Mouse (Mus musculus): ENCODE measurements at regions not wholly inside any gene's neighbourhood (a gene's known extent, or its start where the extent isn't known, plus 50 kb on each side); places are given as distances from the start of the nearest gene placed in this dataset.

DNA sequence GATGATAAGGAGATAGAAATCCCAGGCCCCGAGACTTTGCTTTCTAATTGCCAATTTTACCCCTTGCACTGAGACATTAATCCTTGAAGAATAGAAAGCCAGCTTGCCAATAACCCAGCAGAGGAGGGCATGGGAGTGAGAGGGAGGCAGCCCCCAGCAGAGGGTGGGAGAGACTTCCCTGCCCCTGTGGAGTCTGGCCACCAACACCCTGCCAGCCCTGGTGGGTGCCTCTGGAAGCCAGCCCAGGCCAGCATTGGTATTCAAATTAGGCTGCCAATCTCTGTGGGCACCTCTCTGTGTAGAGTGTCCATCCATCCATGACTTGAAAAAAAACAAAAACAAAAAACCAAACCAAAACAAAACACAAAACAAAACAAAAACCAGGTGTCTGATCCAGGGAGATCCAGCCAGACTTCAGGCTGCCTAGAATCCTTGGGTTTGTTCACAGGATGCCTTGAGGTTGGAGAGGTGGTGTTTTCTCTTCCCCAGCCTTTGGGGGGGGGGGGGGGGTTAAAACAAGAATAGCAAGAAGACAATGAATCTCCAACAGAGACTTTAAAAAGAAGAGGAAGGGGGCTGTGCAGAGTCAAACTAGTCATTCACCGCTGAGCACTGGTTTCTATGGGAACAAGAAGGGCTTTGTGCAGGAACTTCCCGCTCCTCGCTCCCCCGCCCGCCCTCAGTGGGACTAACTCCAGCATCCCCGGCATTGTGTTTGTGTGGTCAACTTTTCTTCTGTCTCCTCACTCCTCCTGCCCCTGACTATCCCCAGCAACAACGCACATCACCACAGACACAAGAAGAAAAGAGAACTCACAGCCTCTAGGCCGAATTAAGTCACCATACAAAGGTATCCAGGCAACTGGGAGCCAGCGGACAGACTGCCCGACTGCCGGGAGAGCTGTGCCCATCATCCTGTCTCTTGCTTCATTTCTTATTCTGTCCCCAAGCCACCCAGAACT lies 236.3 kb upstream of the Pabpc6 start:
- DNase-seq (ENCODE audit: low read depth), result no peak

DNA sequence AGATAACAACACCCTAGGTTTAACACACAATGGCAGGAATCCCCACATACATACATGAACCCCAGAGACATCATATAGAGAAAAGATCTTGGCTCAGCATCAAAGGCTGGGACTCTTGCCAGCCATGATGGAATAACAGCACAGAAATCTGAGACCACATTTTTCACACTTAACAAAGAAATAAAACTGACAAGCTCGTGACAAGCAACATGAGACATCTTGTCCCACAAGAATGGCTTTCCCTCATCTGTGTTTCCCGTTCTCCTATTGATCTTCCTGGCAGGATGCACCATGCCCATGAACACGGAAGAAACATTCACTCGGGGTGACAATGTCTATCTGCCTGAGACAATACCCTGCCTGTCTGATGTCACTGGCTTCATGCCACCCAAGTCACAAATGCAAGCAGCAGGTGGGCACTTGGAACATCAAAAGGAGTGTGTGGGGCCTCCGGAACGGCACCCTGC lies 235.0 kb upstream of the Pabpc6 start:
- no peak for DNase-seq (ENCODE audit: low read depth)

DNA sequence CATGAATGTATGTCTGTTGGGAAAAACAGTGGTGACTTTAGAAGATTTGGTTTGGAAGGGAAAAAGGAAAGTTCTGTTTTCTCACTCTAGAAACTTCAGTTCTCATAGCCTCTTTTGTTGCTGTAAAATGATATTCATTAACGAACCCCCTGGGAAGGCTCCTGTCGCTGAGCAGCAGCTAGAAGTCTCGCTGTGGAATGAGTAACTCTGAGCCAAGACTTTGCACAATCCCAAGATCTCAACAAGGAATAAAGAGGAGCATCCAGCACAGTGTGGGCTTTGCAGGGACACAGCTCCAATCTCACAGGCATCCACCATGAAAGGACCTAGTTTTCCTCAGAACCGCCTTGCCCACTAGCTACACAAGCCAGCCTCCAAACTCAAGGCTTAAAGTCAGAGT lies 233.8 kb upstream of the Pabpc6 start:
- peak; percentile 17 for DNase-seq (ENCODE audit: low read depth)

DNA sequence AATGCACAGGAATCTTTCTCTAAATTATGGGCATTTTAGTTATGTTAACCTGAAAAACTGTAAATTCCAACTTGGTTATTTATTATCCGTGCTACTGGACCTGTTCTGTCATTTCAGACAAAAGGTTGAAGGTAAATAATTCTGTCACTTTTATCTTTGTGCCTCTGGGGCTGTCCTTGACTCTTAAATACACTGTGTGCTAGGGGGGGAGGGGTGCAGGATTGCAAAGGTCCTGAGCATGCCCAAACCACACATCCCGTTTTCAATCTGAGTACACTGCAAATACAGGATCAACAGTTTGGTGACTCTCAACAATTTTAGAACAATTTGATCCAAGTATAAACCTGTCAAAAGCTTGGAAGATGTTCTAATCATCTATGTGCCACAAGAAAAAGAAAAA lies 227.4 kb upstream of the Pabpc6 start:
- no peak for DNase-seq (ENCODE audit: low read depth)

DNA sequence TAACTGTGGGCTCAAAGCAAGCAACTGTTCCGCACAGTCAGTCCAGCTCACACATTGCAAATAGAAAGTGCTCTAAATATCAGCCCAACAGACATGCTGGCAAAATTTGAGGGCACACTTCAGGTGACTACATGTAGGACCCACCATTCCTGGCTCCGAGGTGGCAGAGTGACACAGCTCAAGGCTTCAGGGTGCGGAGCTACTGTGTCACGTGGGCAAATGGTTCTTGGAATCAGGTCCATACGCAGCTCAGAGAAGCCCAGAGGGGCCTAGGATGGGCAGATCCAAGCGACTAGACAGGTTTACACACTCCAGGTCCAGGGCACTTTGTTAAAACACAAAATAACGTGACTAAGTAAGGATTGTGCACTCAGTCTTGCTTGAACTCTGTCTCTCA lies 226.2 kb upstream of the Pabpc6 start:
- DNase-seq (ENCODE audit: low read depth), result no peak

- peak; percentile 67 for DNase-seq (ENCODE audit: low read depth)
Measured at GRCm38 (mm10) chr17:9894828-9895685, 225.5 kb upstream of the Pabpc6 start.

DNA sequence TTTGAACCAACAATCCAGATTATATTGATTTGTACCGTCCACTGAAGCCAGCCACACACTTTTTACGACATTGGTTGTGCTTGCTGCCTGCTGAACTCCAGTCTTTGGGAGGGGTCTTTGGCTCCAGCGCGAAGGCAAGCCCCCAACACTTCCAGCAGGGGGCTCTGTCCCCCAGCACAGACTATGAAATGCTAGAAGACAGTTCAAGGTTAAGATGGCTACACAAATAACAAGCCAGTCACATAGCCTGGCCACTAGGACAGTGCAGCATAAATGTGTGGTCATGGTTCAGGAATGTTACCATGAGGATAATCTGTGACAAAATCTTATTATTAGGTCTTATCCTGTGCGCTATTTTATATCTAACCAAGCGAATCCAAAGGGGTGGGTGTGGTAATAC lies 224.4 kb upstream of the Pabpc6 start:
- DNase-seq (ENCODE audit: low read depth), result no peak

- no peak for DNase-seq (ENCODE audit: low read depth)
Measured at GRCm38 (mm10) chr17:9892776-9893175, 223.3 kb upstream of the Pabpc6 start.

DNA sequence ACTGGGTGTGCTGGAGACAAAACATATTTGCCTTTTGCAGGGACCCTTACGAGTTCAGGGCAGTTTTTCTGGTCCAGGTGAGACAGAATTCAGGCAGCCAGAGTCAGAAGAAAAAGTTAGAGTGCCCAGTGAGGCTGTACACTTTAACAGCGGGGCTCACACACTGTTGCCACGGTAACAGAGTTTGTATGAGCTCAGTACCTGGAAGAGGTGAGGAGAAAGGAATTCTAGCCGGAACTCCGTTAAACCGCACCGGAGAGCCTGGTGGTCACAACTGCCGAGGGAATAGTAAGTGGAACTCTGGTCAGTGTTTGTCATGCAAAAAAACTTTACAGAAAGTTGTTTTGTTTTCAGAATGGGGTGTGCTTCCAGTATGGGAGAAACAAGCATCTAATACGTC lies 222.6 kb upstream of the Pabpc6 start:
- no peak for DNase-seq (ENCODE audit: low read depth)

- DNase-seq (ENCODE audit: low read depth), result no peak
Measured at GRCm38 (mm10) chr17:9888494-9888893, 219.0 kb upstream of the Pabpc6 start.

DNA sequence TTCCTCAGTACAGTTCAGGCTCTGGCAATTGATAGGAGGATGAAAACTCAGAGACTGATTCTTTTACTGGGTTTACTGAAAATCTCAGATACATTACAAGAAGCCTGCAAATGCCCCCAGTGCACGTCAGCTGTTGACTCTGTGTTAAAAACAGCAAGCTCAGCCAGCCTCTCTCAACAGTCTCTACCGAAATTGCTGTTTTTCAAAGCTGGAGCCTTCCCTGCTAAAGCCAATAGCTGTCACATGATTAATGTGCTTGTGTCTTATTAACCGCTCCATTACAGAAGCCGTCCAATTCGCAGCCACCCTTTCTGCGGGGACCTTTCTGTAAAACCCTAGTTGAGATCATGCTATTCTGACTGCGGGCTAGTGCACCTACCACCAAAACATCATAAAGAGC lies 215.6 kb upstream of the Pabpc6 start:
- DNase-seq (ENCODE audit: low read depth), result no peak

GRCm38 (mm10) chr17:9882639-9883226 lies 213.2 kb upstream of the Pabpc6 start:
- DNase-seq (ENCODE audit: low read depth), result no peak

- DNase-seq (ENCODE audit: low read depth), result peak; percentile 72
Measured at GRCm38 (mm10) chr17:9879556-9880206, 210.2 kb upstream of the Pabpc6 start.

- DNase-seq (ENCODE audit: low read depth), result no peak
Measured at GRCm38 (mm10) chr17:9873695-9874094, 204.2 kb upstream of the Pabpc6 start.

DNA sequence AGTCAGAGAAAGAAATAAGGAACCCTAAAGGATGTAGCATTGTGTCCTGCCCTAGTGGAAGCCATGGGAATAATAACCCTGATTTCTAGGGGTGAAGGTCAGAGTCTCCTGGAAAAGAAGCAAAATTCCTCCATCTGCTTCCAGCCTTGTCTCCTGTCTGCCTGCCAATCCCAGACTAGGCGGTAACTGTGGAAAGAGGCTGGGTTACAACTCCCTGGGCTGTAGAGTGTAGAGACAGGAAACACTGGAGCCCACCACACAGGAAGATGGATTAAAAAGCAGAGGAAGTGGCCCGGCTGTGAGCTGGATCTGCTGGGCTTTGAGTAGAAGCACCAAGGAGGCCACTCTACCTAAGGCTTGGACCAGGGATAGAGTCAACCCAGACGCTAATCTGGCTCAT lies 200.7 kb upstream of the Pabpc6 start:
- DNase-seq (ENCODE audit: low read depth), result no peak

DNA sequence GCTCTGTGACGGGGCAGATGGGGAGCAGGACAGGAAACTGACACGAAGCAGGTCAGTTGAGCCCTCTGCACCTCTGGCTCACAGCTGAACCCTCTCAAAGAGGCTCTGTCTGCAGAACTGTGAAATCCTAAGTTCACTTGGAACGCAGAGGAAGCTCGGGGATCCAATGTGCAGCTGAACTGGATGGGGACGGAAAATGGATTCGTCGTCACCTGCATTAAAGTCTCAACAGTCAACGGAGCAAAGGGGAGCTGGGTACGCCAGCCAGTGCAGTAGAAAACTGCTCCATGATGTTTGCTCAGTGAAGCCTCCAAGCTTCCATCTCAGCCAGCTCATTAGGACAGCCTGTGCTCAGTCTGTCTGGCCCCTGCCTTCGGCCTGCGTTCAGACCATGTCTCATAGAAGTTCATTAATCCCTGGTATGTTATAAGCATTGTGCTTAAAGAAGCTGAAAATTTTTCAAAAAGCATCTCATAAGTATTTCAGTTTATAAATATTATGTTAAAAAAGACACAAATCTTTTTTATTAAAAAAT lies 199.3 kb upstream of the Pabpc6 start:
- no peak for DNase-seq (ENCODE audit: low read depth)

- DNase-seq (ENCODE audit: low read depth), result no peak
Measured at GRCm38 (mm10) chr17:9864254-9864653, 194.7 kb upstream of the Pabpc6 start.

DNA sequence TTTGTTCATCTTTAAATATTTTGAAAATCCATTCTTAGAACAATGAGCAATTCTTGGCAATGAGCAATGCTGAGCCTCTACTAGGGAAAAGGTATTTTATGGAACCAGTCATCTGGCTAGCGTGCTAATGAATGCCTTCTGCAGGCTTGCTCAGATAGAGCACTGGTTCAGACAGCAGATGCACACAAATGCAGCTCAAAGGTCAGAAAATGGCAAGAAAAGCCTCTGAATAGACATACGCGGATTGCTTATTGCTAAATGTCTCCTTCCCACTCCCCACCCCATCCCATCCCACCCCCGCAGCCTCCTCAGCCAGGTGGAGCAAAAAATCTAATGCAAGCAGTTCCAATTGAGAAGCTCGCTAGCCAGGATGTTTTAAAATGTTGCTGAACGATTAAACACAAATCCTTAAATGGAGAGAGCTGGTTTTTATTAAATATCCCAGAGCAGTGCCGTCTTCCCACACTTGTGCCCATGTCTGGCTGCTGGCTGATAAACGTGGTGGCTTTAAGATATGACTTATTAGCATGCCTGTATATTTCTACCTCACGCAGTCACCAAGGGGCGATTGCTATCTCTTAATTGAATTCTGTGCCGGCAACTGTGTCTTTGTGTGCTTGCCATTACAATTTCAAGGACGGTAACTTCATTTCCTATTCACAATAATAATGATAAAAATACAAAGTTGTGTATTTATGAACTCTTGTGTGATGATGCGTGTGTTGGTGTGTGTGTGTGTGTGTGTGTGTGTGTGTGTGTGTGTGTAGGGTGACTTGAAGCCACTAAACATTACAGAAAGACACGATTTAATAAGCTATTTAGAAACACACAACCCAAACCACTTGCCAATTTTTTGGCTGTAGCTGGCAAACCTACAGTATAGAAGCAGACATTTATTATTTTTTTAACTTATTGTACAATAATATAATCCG lies 192.7 kb upstream of the Pabpc6 start:
- DNase-seq (ENCODE audit: low read depth), result no peak

- no peak for DNase-seq (ENCODE audit: low read depth)
Measured at GRCm38 (mm10) chr17:9861346-9861745, 191.8 kb upstream of the Pabpc6 start.

- no peak for DNase-seq (ENCODE audit: low read depth)
Measured at GRCm38 (mm10) chr17:9848559-9849357, 179.2 kb upstream of the Pabpc6 start.
